Mouse (Mus musculus) ES-Bruce4 (cell line): ENCODE measurements around the gene Cyb5b.

Experiments
- CTCF ChIP-seq: IDR thresholded peaks from one replicate; pipeline ENCODE4 v1.8.1; 2011; ENCODE audit warnings: low read depth, low read length
- EP300 ChIP-seq: IDR thresholded peaks from 2 replicates; pipeline ENCODE4 v1.6.1; 2011; ENCODE audit warnings: low read depth, low read length; ENCODE audit not compliant: insufficient read depth

GRCm38 (mm10) chr8:107136003-107136612 lies 14.3 kb upstream of the Cyb5b start:
- TF ChIP-seq CTCF (no peak), EP300 (no peak)
